Mouse (Mus musculus) kidney, postnatal 0 days (tissue): ENCODE measurements around the gene Fgfr2. TPM values are rescaled to one million over a fixed set of nuclear protein-coding genes. Genes with fewer than 3 reads are reported as not detected.

ENCODE experiments used
- ATAC-seq: fragments of 200-750 bp; cut with Nextera tagmentation; replicated peaks from 2 replicates; pipeline ENCODE4 v1.8.0; 2017; ENCODE audit warnings: low read depth, moderate number of reproducible peaks, moderate TSS enrichment, moderate library complexity; ENCODE audit not compliant: low FRiP score
- DNase-seq: peaks from one replicate; pipeline ENCODE4 v3.0.0-alpha.2; 2016; ENCODE audit warnings: low spot score
- H3K27ac ChIP-seq: fragments of 300-500 bp; sonication (generic); 2 replicates; pipeline ENCODE4 v1.5.1; 2014; ENCODE audit warnings: mild to moderate bottlenecking
- H3K27me3 ChIP-seq: fragments of 300-500 bp; sonication (generic); 2 replicates; pipeline ENCODE4 v1.6.1; 2014; ENCODE audit warnings: low read length, mixed read lengths; ENCODE audit not compliant: insufficient read depth
- H3K36me3 ChIP-seq: fragments of 300-500 bp; sonication (generic); 2 replicates; pipeline ENCODE4 v1.6.1; 2014; ENCODE audit warnings: low read length, mixed read lengths; ENCODE audit not compliant: insufficient read depth
- H3K4me1 ChIP-seq: fragments of 300-500 bp; sonication (generic); replicated peaks from 2 replicates; pipeline ENCODE4 v1.6.1; 2014; ENCODE audit warnings: antibody characterized with exemption, low read length, mixed read lengths; ENCODE audit not compliant: insufficient read depth
- H3K4me2 ChIP-seq: fragments of 300-500 bp; sonication (generic); 2 replicates; pipeline ENCODE4 v1.6.1; 2014; ENCODE audit warnings: mild to moderate bottlenecking, low read length, moderate library complexity, mixed read lengths
- H3K4me3 ChIP-seq: fragments of 300-500 bp; sonication (generic); replicated peaks from 2 replicates; pipeline ENCODE4 v1.5.1; 2014; ENCODE audit warnings: low read depth, low read length
- H3K9ac ChIP-seq: fragments of 300-500 bp; sonication (generic); 2 replicates; pipeline ENCODE4 v1.6.1; 2014; ENCODE audit warnings: low read depth, low read length
- H3K9me3 ChIP-seq: fragments of 300-500 bp; sonication (generic); replicated peaks from 2 replicates; pipeline ENCODE4 v1.6.1; 2016; ENCODE audit warnings: low read length, inconsistent platforms, mixed read lengths
- CTCF ChIP-seq: IDR thresholded peaks from 2 replicates; pipeline ENCODE4 v1.5.1; 2016; ENCODE audit warnings: antibody characterized with exemption, low read depth, mild to moderate bottlenecking, moderate library complexity
- WGBS: fragments of 180-500 bp; shearing (Covaris S2); extraction: QIAGEN DNeasy Blood & Tissue Kit; methylation state at CpG from one replicate; pipeline ENCODE4 v1.1.7; 2014; 5-methylcytosine and 5-hydroxymethylcytosine counted together
- polyA plus RNA-seq: library from polyadenylated mRNA; unstranded; fragments of >200 nt; fragmentation: Nextera tagmentation; extraction: Ambion mirVana; gene quantifications from 2 replicates; pipeline ENCODE4 v1.2.1, GENCODE M21; 2015

The Fgfr2 gene
- polyA plus RNA-seq, 1 experiment from 2014 or later = 79.8 TPM

DNA sequence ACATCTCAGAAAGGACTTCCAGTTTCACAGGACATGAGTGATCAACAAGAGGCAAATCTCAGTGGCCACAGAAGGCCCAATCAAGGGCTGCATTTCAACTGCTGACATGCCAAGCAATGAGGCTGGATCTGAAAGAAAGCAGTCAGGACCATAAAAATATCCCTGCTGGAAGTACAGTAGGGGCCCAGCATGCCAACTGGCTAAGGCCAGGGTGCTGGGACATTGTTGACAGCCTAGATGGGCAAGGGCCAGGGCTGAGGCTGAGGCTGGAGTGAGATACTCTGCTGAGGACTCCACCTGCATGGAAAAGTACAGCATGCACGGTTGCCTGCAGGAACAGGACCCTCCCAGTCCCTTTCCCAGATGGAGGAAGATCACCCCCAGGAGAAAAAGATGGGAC lies 926.6 kb downstream of the Fgfr2 start:
- Histone ChIP-seq H3K4me2 (no peak overlapping the region), H3K9me3 (no peaks in the 10 kb centered on the region), H3K36me3 (no peaks in the 10 kb centered on the region), H3K27me3 (no peaks in the 10 kb centered on the region), H3K27ac (no peak overlapping the region), H3K4me1 (no peaks in the 10 kb centered on the region), H3K9ac (no peak overlapping the region), H3K4me3 (no peak overlapping the region)
- no peak for TF ChIP-seq CTCF
- no peak for DNase-seq
- no peak for ATAC-seq
- 90% methylated on average over 1 of the region's 1 CpGs for WGBS

DNA sequence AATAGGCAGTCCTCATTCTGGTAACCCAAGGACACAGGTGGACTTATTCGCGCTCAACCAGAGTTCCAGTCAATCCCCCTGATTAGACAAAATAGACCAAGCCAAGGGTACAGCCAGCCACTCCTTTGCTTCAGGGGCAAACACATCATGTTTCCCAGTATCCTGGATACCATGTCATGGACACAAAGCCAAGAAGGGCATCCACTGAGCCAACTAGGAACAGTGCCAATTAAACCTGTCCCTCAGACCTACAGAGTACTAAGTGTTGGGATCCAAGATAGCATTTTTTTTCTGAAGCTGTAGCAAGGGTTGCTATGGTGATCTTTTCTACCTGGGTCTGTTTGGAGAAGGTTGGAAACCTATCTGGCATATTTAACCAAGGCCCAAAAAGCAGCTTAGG lies 929.5 kb downstream of the Fgfr2 start:
- no peak for TF ChIP-seq CTCF
- no peak overlapping the region for H3K27ac ChIP-seq
- no peaks in the 10 kb centered on the region for H3K27me3 ChIP-seq
- DNase-seq (no peak), ATAC-seq (no peak)
- no peak overlapping the region for H3K4me3 ChIP-seq
- H3K4me1 ChIP-seq = no peaks in the 10 kb centered on the region
- WGBS = 97% methylated on average over 2 of the region's 2 CpGs
- H3K9me3 ChIP-seq = no peaks in the 10 kb centered on the region
- no peak overlapping the region for H3K4me2 ChIP-seq
- no peak overlapping the region for H3K9ac ChIP-seq
- H3K36me3 ChIP-seq = no peaks in the 10 kb centered on the region

DNA sequence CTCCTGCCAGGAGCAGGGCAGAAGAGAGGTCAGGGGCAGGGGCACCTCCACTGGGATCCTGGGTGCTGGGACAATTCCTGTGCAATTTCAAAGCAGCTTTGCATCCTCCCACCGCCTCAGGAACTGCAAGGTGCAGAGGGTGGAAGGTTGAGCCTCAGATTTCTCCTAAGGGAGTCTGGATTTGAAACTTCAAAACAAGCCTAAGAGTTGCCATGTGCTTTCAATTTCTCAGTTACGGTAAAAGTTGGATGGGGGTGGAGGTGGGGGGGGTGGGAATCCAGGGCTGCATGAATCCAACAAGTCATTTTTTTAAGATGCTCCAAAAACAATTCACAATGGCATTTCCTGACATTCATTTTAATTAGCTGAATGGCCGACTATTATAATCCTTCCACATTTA lies 935.7 kb downstream of the Fgfr2 start:
- no peak for ATAC-seq
- no peak overlapping the region for H3K9ac ChIP-seq
- no peaks in the 10 kb centered on the region for H3K4me1 ChIP-seq
- H3K27me3 ChIP-seq = no peaks in the 10 kb centered on the region
- no peak overlapping the region for H3K27ac ChIP-seq
- DNase-seq = no peak
- H3K4me2 ChIP-seq = no peak overlapping the region
- H3K36me3 ChIP-seq = no peaks in the 10 kb centered on the region
- H3K4me3 ChIP-seq = no peak overlapping the region
- H3K9me3 ChIP-seq = no peaks in the 10 kb centered on the region
- TF ChIP-seq CTCF = no peak
- 58% methylated on average over 3 of the region's 3 CpGs for WGBS

DNA sequence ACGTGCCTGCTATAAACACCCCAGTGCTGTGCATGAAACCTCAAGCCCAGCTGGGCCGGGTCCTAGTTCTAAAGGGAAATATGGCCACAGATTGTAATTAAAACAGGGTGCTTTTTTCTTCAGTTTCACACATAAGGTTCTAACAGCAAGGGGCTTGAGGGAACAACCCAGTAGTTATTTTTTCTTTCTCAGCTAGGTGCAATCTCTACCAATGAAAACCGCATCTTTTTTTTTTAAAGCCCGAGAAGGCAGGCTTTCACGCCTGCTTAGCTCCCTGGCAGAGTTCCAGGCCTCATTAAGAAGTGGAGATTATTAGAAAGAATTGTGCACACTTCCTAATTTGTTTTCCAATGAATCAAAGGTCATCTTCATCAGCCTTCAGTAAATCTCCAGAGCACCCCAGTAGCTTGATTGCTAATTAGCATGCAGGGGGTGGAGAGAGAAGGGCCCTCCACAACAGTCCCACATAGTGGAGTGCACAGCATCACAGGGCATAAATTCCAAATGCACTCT lies 939.2 kb downstream of the Fgfr2 start:
- ATAC-seq (no peak), DNase-seq (no peak)
- no peaks in the 10 kb centered on the region for H3K9me3 ChIP-seq
- no peak overlapping the region for H3K4me2 ChIP-seq
- H3K4me3 ChIP-seq = no peak overlapping the region
- H3K9ac ChIP-seq = no peak overlapping the region
- H3K4me1 ChIP-seq = no peaks in the 10 kb centered on the region
- no peaks in the 10 kb centered on the region for H3K36me3 ChIP-seq
- H3K27ac ChIP-seq = no peak overlapping the region
- no peaks in the 10 kb centered on the region for H3K27me3 ChIP-seq
- no peak for TF ChIP-seq CTCF
- 50% methylated on average over 5 of the region's 5 CpGs for WGBS

DNA sequence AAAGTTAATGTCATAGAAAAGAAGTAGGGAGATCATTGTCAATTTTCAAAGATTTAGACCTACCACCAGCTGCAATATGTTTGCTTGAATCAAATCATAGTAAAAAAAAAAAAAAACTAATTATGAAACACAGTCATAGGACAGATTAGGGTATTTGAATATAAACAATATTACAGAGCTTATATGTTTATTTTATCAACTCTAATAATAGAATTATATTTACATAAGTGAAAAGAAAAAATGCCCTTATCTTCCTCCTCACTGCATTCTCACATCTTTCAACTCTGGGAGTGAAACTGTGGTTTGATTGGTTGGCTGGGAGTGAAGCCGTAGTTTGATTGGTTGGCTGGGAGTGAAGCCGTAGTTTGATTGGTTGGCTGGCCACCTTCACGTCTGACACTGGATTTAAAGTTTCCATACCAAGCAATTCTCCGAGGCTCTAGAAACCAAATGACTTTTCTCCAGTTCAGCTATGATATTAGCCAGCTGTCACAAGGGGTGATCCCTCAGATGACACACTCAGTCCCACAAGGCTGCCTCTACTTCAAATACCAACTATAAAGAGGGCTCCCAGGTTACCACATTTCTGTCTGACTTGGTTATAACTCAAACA lies 941.5 kb downstream of the Fgfr2 start:
- no peaks in the 10 kb centered on the region for H3K4me1 ChIP-seq
- H3K4me3 ChIP-seq = no peak overlapping the region
- TF ChIP-seq CTCF = no peak
- H3K9me3 ChIP-seq = no peaks in the 10 kb centered on the region
- ATAC-seq = no peak
- no peak overlapping the region for H3K27ac ChIP-seq
- H3K4me2 ChIP-seq = no peak overlapping the region
- no peaks in the 10 kb centered on the region for H3K27me3 ChIP-seq
- H3K9ac ChIP-seq = no peak overlapping the region
- DNase-seq = no peak
- no peaks in the 10 kb centered on the region for H3K36me3 ChIP-seq
- 88% methylated on average over 4 of the region's 4 CpGs for WGBS

DNA sequence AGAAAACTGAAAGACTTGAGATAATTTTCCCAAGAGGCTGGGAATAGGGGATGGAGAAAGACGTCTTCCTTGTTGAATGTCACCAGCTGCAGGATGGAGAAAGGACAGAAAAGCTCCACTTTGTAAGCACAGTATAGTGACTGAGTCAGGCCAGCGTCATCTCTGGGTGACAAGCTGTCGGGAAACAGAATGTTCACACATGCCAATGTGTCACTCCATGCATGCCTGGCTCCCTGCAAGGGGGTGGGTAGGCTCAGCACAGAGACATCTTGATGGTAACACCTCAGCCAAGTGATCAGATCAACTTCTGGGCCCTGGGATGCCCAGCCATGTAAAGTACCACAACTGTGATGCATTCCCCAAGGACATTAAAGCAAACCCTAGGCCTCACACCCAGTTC lies 942.1 kb downstream of the Fgfr2 start:
- no peak overlapping the region for H3K9ac ChIP-seq
- no peaks in the 10 kb centered on the region for H3K36me3 ChIP-seq
- no peaks in the 10 kb centered on the region for H3K27me3 ChIP-seq
- H3K4me2 ChIP-seq = no peak overlapping the region
- WGBS = 83% methylated on average over 3 of the region's 3 CpGs
- H3K4me1 ChIP-seq = no peaks in the 10 kb centered on the region
- no peak for ATAC-seq
- no peak for DNase-seq
- no peak overlapping the region for H3K27ac ChIP-seq
- no peak overlapping the region for H3K4me3 ChIP-seq
- no peaks in the 10 kb centered on the region for H3K9me3 ChIP-seq
- no peak for TF ChIP-seq CTCF

DNA sequence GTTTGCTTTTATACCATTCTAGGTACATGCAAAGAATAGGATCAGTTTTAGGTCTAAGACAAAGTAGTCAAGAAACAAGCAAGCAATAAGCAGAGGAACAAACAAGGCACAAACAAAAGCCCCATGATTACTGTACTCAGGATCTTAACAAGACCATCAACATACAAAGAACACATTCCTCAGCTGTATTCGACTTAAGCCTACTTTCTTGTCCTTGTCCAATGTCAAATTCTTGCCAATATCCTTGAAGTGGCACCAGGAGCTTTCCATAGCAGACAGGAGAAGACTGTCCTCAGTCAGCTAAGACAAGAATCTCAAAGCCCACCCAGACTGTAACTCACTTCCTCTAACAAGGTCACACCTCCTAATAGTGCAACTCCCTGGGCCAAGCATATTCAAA lies 944.1 kb downstream of the Fgfr2 start:
- Histone ChIP-seq H3K4me1 (no peaks in the 10 kb centered on the region), H3K9ac (no peak overlapping the region), H3K27me3 (no peaks in the 10 kb centered on the region), H3K4me3 (no peak overlapping the region), H3K27ac (no peak overlapping the region), H3K36me3 (no peaks in the 10 kb centered on the region), H3K4me2 (no peak overlapping the region), H3K9me3 (no peaks in the 10 kb centered on the region)
- ATAC-seq (no peak), DNase-seq (no peak)
- WGBS = 44% methylated on average over 1 of the region's 1 CpGs
- TF ChIP-seq CTCF = no peak
